Mouse (Mus musculus): ENCODE results near the gene Tnfsf13.

DNA sequence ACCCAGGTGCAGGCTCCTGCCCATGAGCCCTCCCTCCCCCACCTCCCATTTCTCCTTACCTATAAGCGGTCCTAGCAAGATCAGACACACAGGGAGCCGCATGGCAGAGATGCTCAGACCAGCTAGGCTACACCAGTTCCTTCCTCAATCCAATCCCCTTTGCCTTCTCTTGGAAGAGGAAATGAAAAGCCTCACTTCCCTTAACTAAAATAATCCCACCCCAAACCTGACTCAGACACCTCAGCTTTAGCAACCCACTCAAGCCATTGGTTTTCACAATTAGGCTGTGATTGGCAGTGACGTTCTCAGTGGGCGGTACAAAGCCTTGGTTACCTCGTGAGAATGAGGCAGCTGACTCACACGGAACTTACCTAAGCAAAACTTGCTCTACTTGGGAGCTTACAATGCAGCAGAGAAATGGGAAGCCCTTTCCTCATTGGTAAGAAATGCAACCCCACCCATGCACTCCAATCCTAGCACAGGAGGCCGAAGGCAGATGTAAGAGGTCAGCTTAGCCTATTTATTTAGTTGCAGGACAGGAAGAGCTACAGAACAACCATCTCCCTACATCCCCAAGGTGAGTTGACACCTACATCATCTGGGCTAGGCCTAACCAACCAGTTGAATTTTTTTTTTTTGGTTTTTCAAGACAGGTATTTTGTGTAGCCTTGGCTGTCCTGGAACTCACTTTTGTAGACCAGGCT, 19.5 kb downstream of the Tnfsf13 start, which contains the start of gene Cd68:
- TF ChIP-seq CTCF (IDR thresholded peaks at IDR 0.05; ENCODE audit: borderline replicate concordance, extremely low read depth, insufficient read depth, insufficient read length): no peak
- no peak for TF ChIP-seq POLR2A (IDR thresholded peaks at IDR 0.05; ENCODE audit: borderline replicate concordance, extremely low read depth, insufficient read depth, insufficient read length, poor library complexity, severe bottlenecking)
